Mouse (Mus musculus) lung, postnatal 36 days (tissue): ENCODE data around the gene Itgb8.

Experiments used
- DNase-seq: peaks from one replicate; pipeline ENCODE4 v3.0.0; 2022; ENCODE audit warnings: mixed read lengths

Gene Itgb8

GRCm38 (mm10) chr12:119113522-119114135 is 125.0 kb downstream of the Itgb8 start:
- DNase-seq: peak; percentile 3

- peak; percentile 25 for DNase-seq
Observed at GRCm38 (mm10) chr12:119110091-119110490, 128.5 kb downstream of the Itgb8 start.
